Mouse (Mus musculus) embryonic facial prominence, embryonic 12.5 days (tissue): ENCODE data around the gene Glis2. TPM values are rescaled to one million over a fixed set of nuclear protein-coding genes. Genes with fewer than 3 reads are reported as not detected.

Experiments
- ATAC-seq: fragments of 200-750 bp; cut with Nextera tagmentation; 2 replicates; pipeline ENCODE4 v1.8.0; 2017; ENCODE audit not compliant: insufficient number of reproducible peaks, insufficient read depth, low FRiP score, low TSS enrichment
- H3K27ac ChIP-seq: fragments of 300-500 bp; sonication (generic); 2 replicates; pipeline ENCODE4 v1.5.1; 2016; ENCODE audit warnings: mild to moderate bottlenecking
- H3K27me3 ChIP-seq: fragments of 300-500 bp; sonication (generic); 2 replicates; pipeline ENCODE4 v1.6.1; 2016; ENCODE audit warnings: mild to moderate bottlenecking, moderate library complexity
- H3K36me3 ChIP-seq: fragments of 300-500 bp; sonication (generic); 2 replicates; pipeline ENCODE4 v1.6.1; 2016; ENCODE audit warnings: mild to moderate bottlenecking
- H3K4me1 ChIP-seq: fragments of 300-500 bp; sonication (generic); 2 replicates; pipeline ENCODE4 v1.6.1; 2016
- H3K4me2 ChIP-seq: fragments of 300-500 bp; sonication (generic); replicated peaks from 2 replicates; pipeline ENCODE4 v1.6.1; 2016; ENCODE audit warnings: mild to moderate bottlenecking, moderate library complexity
- H3K4me3 ChIP-seq: fragments of 300-500 bp; sonication (generic); 2 replicates; pipeline ENCODE4 v1.5.1; 2016; ENCODE audit warnings: mild to moderate bottlenecking
- H3K9ac ChIP-seq: fragments of 300-500 bp; sonication (generic); 2 replicates; pipeline ENCODE4 v1.6.1; 2016; ENCODE audit warnings: mild to moderate bottlenecking, moderate library complexity
- H3K9me3 ChIP-seq: fragments of 300-500 bp; sonication (generic); 2 replicates; pipeline ENCODE4 v1.6.1; 2016; ENCODE audit warnings: mild to moderate bottlenecking, moderate library complexity
- WGBS: fragments of 180-500 bp; shearing (Covaris S2); methylation state at CpG from one replicate; pipeline ENCODE4 v1.1.7; 2016; 5-methylcytosine and 5-hydroxymethylcytosine counted together
- polyA plus RNA-seq: library from polyadenylated mRNA; unstranded; fragments of >200 nt; fragmentation: Nextera tagmentation; extraction: Ambion mirVana; gene quantifications from 2 replicates; pipeline ENCODE4 v1.2.1, GENCODE M21; 2016

Glis2 gene
- polyA plus RNA-seq, 1 experiment from 2014 or later = 33.0 TPM

DNA sequence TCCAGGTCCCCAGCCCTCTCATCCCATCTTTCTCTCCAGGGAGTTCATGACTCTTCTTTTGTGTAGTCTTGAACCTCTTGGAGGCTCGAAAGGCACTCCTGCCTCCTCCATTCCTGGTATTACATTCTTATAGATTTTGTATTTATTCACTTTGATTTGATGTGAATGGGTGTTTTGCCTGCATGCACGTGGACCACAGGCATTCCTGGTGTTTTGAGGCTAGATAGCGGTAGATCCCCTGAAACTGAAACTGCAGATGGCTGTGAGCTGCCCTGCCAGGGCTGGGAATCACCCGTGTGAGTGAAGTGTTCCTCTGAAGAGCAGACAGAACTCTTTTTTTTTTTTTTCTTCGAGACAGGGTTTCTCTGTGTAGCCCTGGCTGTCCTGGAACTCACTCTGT is 10.1 kb upstream of the Glis2 start:
- Histone ChIP-seq H3K4me1 (peaks cover 16% of the 10 kb centered on the region), H3K9ac (no peak overlapping the region), H3K9me3 (no peaks in the 10 kb centered on the region), H3K4me3 (no peak overlapping the region), H3K36me3 (no peaks in the 10 kb centered on the region), H3K4me2 (no peak overlapping the region), H3K27ac (no peak overlapping the region), H3K27me3 (no peaks in the 10 kb centered on the region)
- ATAC-seq = no peak
- 74% methylated on average over 5 of the region's 5 CpGs for WGBS

DNA sequence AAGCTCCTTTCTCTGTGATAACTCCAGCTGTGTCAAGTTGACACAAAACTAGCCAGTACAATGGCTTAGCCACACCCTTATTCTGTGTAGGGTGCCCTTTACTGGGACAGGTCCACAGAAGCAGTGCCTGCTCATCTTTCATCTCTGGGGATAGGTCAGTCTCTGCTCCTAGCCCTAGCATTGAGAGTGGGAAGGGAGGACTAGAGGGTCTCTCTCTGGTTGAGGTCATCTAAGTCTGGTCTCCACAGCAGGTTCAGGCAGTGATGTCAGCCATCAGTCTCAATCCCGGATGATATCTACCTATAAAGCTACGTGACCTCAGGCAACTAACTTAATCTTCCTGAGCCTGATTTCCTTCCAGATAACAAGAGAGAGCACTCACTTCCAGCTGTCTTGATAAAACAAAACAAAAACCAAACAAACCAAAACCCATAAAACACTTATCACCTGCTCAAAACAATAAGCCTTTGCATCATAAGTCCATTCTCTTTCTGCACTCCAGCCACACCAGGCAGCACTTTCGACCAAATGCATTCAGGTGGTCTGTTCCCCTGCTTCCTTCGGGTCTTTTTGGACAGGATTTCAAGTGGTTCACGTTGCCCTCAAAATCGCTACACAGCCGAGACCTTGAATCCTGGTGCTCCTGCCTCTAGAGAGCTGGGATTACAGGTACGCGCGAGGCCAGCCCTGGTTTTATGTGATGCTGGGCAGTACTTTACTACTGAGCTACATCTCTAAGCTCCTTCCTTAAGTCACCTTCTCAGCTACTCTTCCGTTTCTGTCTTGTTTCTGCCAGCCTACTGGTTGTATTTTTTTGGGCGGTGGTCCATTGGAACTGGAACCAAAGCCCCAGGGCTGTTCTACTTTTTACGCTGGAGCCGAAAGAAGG is 8.6 kb upstream of the Glis2 start:
- H3K27ac ChIP-seq = peak overlapping the region; percentile 90
- H3K4me2 ChIP-seq = peak overlapping the region; percentile 60
- whole genome bisulfite sequencing = 8% methylated on average over 14 of the region's 14 CpGs
- H3K9me3 ChIP-seq = no peaks in the 10 kb centered on the region
- H3K36me3 ChIP-seq = peaks cover 7% of the 10 kb centered on the region
- peak overlapping the region; percentile 39 for H3K4me3 ChIP-seq
- H3K9ac ChIP-seq = peak overlapping the region; percentile 52; the same call in 1 of the 2 replicates
- peaks cover 16% of the 10 kb centered on the region for H3K4me1 ChIP-seq
- peak; percentile 47 for ATAC-seq
- H3K27me3 ChIP-seq = no peaks in the 10 kb centered on the region

DNA sequence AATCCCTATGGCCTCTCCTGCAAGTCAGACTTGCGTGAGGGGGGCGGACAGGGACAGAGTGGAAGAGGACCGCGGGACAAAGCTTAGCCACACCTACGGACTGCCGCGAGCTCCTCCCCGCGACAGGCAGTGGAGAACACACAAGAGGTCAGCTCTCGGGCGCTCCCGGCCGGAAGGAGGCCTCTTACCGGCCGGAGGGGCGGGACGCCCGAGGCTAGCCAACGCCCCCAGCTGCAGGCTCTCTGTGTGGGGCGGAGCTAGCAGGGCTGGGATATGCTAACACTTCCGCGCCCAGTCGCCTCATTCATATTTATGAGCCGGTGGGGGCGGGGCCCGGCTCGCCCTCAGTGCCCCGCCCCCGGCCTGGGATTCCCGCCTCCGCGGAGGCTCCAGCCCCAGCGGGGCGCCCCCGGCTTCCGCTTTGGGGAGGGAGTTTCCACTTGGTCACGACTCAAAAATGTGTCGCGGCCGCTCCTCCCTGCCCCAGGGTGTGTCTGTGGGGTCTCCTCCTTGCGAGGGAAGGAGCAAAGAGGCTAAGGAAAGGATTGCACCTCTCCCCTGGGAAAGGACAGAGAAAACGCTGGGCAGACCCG is 7.9 kb upstream of the Glis2 start:
- Histone ChIP-seq H3K4me1 (peaks cover 16% of the 10 kb centered on the region), H3K4me3 (peak overlapping the region; percentile 39), H3K27ac (peak overlapping the region; percentile 90), H3K9ac (peak overlapping the region; percentile 52), H3K36me3 (peaks cover 8% of the 10 kb centered on the region), H3K4me2 (peak overlapping the region; percentile 60), H3K9me3 (no peaks in the 10 kb centered on the region), H3K27me3 (no peaks in the 10 kb centered on the region)
- under 1% methylated on average over 42 of the region's 43 CpGs for WGBS
- ATAC-seq = peak; percentile 97

- WGBS = 56% methylated on average over 5 of the region's 5 CpGs
- Histone ChIP-seq H3K27me3 (no peaks in the 10 kb centered on the region), H3K36me3 (peaks cover 8% of the 10 kb centered on the region), H3K4me1 (peaks cover 21% of the 10 kb centered on the region), H3K9me3 (no peaks in the 10 kb centered on the region), H3K4me3 (no peak overlapping the region), H3K9ac (0 out of 2 replicates have a peak overlapping the region, but pooled peaks have one; percentile 52), H3K4me2 (no peak overlapping the region), H3K27ac (peak overlapping the region; percentile 90)
- no peak for ATAC-seq
Observed at GRCm38 (mm10) chr16:4587516-4588210, 6.8 kb upstream of the Glis2 start.

DNA sequence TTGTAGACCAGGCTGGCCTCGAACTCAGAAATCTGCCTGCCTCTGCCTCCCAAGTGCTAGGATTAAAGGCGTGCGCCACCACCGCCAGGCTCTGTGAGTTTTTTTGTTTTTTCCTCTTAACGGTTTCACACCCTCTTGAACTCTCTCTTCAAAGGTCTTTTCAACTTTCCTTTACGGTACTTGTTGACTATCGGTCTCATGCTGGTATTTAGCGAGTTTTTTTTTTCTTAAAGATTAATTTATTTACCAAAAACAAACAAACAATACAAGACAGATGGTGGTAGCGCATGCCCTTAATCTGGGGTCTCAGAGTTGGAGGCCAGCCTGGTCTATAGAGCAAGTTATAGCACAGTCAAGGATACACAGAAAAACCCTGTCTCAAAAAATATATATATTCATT is 4.3 kb upstream of the Glis2 start:
- no peak for ATAC-seq
- Histone ChIP-seq H3K4me2 (no peak overlapping the region), H3K4me1 (peaks cover 34% of the 10 kb centered on the region), H3K27ac (no peak overlapping the region), H3K4me3 (no peak overlapping the region), H3K27me3 (no peaks in the 10 kb centered on the region), H3K9ac (no peak overlapping the region), H3K36me3 (peaks cover 8% of the 10 kb centered on the region), H3K9me3 (no peaks in the 10 kb centered on the region)
- WGBS = 98% methylated on average over 9 of the region's 9 CpGs

DNA sequence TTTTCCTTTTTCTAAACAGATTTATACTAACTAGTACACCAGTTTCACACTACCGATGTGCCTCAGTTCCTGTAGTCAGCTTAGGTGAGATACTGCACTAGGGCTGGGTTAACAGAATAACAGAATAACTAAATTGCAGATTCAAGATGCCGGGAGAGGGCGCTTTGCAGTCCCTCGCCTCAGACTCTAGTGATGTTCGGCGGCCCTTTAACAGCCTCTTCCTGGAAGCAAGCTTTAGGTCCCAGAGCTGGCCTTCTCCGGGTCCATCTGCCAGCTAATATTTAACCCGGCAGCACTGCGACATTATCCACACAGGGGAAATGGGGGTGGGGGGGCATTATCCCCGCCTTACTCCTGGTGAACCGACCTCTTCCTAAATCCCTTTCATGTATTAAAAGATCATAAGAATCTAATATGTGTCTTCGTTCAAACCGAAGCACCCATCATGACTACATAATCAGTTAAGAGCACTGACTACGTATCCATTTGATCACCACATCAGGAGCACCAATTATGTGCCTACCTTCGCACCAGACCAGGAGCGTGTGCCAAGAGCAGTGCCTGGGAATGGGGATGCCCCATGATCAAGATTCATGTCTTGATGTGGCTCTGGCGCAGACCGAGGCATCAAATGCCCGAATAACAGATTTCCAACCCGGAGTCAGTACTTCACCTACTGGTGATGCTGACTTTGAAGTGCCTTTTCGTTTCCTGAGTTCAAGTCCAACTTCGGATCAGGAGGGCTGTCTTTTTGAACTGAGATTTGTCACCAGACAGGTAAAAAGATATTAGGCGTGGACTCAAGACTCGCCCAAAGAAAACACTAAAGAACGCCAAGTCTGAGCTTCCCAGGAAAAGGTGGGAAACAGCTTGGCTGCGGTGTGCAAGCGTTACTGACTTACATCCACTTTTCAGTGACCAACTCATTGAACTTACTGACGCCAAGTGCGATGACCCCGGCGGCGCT is 1.3 kb upstream of the Glis2 start:
- Histone ChIP-seq H3K9me3 (no peaks in the 10 kb centered on the region), H3K27me3 (no peaks in the 10 kb centered on the region), H3K9ac (peak overlapping the region; percentile 93), H3K4me2 (peak overlapping the region; percentile 93), H3K4me3 (peak overlapping the region; percentile 89), H3K36me3 (peaks cover 8% of the 10 kb centered on the region), H3K27ac (peak overlapping the region; percentile 97), H3K4me1 (peaks cover 47% of the 10 kb centered on the region)
- no peak for ATAC-seq
- WGBS = 13% methylated on average over 32 of the region's 32 CpGs

- no peaks in the 10 kb centered on the region for H3K27me3 ChIP-seq
- H3K4me1 ChIP-seq = peaks cover 65% of the 10 kb centered on the region
- peak; percentile 3; the same call in 1 of the 2 replicates for ATAC-seq
- WGBS = 0% methylated on average over 38 of the region's 52 CpGs
- H3K4me2 ChIP-seq = peak overlapping the region; percentile 93
- peak overlapping the region; percentile 93 for H3K9ac ChIP-seq
- H3K4me3 ChIP-seq = peak overlapping the region; percentile 89
- H3K9me3 ChIP-seq = no peaks in the 10 kb centered on the region
- peak overlapping the region; percentile 97 for H3K27ac ChIP-seq
- H3K36me3 ChIP-seq = peaks cover 8% of the 10 kb centered on the region
Observed at GRCm38 (mm10) chr16:4594814-4595526, 457 bp downstream of the Glis2 start.

DNA sequence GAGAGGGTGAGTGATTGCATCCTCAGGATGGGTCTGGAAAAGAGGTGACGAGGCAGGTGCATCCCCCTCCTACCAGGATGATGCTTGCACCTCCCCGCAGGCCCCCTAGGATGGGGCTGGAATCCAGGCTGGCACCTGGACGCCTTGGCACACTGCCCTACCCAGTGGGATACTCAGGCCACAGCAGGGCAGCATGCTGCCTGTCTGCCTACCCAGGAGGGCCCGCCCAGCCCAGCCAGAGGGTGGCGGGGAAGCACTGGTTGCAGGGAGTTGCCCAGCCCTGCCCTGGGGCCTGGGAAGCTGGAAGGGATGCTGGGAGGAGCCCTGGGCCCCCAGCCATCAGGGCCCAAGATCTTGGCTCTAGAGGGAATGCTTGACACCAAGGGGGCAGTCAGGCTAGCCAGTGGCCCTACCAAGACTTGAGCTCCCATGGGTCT is 1.0 kb downstream of the Glis2 start:
- Histone ChIP-seq H3K4me1 (peaks cover 71% of the 10 kb centered on the region), H3K4me2 (peak overlapping the region; percentile 93), H3K36me3 (peaks cover 4% of the 10 kb centered on the region), H3K4me3 (peak overlapping the region; percentile 89), H3K9me3 (no peaks in the 10 kb centered on the region), H3K27ac (peak overlapping the region; percentile 97), H3K9ac (peak overlapping the region; percentile 93), H3K27me3 (no peaks in the 10 kb centered on the region)
- ATAC-seq = peak; percentile 6; the same call in 1 of the 2 replicates
- WGBS = 1% methylated on average over 5 of the region's 5 CpGs

- no peaks in the 10 kb centered on the region for H3K27me3 ChIP-seq
- peak overlapping the region; percentile 93 for H3K9ac ChIP-seq
- no peaks in the 10 kb centered on the region for H3K36me3 ChIP-seq
- ATAC-seq = peak; percentile 7; the same call in 1 of the 2 replicates
- peaks cover 76% of the 10 kb centered on the region for H3K4me1 ChIP-seq
- H3K4me2 ChIP-seq = peak overlapping the region; percentile 93
- peak overlapping the region; percentile 89 for H3K4me3 ChIP-seq
- H3K9me3 ChIP-seq = no peaks in the 10 kb centered on the region
- H3K27ac ChIP-seq = peak overlapping the region; percentile 97
- 5% methylated on average over 3 of the region's 3 CpGs for WGBS
Observed at GRCm38 (mm10) chr16:4596141-4596728, 1.7 kb downstream of the Glis2 start.

GRCm38 (mm10) chr16:4596836-4597235 is 2.3 kb downstream of the Glis2 start:
- peak overlapping the region; percentile 97; the same call in 1 of the 2 replicates for H3K27ac ChIP-seq

More at GRCm38 (mm10) chr16:4596836-4597235, 2.3 kb downstream of the Glis2 start:
- 52% methylated on average over 2 of the region's 2 CpGs for WGBS
- Histone ChIP-seq H3K9me3 (no peaks in the 10 kb centered on the region), H3K27me3 (no peaks in the 10 kb centered on the region), H3K4me2 (peak overlapping the region; percentile 93), H3K9ac (peak overlapping the region; percentile 93), H3K4me3 (peak overlapping the region; percentile 89), H3K4me1 (peaks cover 81% of the 10 kb centered on the region), H3K36me3 (no peaks in the 10 kb centered on the region)
- no peak for ATAC-seq
